8 mouse cellular contexts compared by ENCODE assay signal in genomic region chr2:122235425-122235824, GRCm38 (mm10). TPM values are rescaled to one million over a fixed set of nuclear protein-coding genes. Genes with fewer than 3 reads are reported as not detected.
DNase-seq lines count a peak whose midpoint lies in the region; ATAC-seq lines count a peak whose summit lies in the region.

No protein-coding gene starts in this region.

- peak overlapping the region; percentile 88 for H3K4me2 ChIP-seq in heart, embryonic 16.5 days (ENCODE audit: low read depth, low read length)
- peak overlapping the region; percentile 75 for H3K4me2 ChIP-seq in limb, embryonic 11.5 days (ENCODE audit: low read depth, severe bottlenecking)
- H3K4me2 ChIP-seq in neural tube, embryonic 15.5 days, result peak overlapping the region; percentile 85

- ATAC-seq in megakaryocyte, adult 5-6 weeks (ENCODE audit: poor library complexity, severe bottlenecking), result no peak
- ATAC-seq in heart, embryonic 16.5 days (replicated peaks; ENCODE audit: extremely low read depth, insufficient read depth, low FRiP score), result no peak
- no peak for ATAC-seq in limb, embryonic 11.5 days (ENCODE audit: insufficient number of reproducible peaks, low FRiP score, low TSS enrichment, low read depth)
- ATAC-seq in neural tube, embryonic 15.5 days (ENCODE audit: low FRiP score), result no peak

- peak overlapping the region; percentile 93 for H3K4me3 ChIP-seq in megakaryocyte, embryonic 14.5 days (replicated peaks)
- H3K4me3 ChIP-seq in heart, embryonic 16.5 days (ENCODE audit: low read length), result peak overlapping the region; percentile 75
- H3K4me3 ChIP-seq in limb, embryonic 11.5 days (ENCODE audit: low read depth, low read length), result no peak overlapping the region
- H3K4me3 ChIP-seq in neural tube, embryonic 15.5 days (replicated peaks), result peak overlapping the region; percentile 62

- no peaks in the 10 kb centered on the region for H3K27me3 ChIP-seq in megakaryocyte, embryonic 14.5 days (replicated peaks)
- no peaks in the 10 kb centered on the region for H3K27me3 ChIP-seq in heart, embryonic 16.5 days (ENCODE audit: control insufficient read depth, insufficient read depth, low read length)
- no peaks in the 10 kb centered on the region for H3K27me3 ChIP-seq in limb, embryonic 11.5 days (ENCODE audit: control insufficient read depth, insufficient read depth, low read length)
- no peaks in the 10 kb centered on the region for H3K27me3 ChIP-seq in neural tube, embryonic 15.5 days (replicated peaks)

- H3K9me3 ChIP-seq in megakaryocyte, embryonic 14.5 days, result no peaks in the 10 kb centered on the region
- no peaks in the 10 kb centered on the region for H3K9me3 ChIP-seq in heart, embryonic 16.5 days (replicated peaks; ENCODE audit: control insufficient read depth, low read length)
- H3K9me3 ChIP-seq in limb, embryonic 11.5 days (ENCODE audit: control insufficient read depth, low read length), result no peaks in the 10 kb centered on the region
- H3K9me3 ChIP-seq in neural tube, embryonic 15.5 days (replicated peaks), result no peaks in the 10 kb centered on the region

- H3K27ac ChIP-seq in heart, embryonic 16.5 days (ENCODE audit: low read length), result peak overlapping the region; percentile 81
- no peak overlapping the region for H3K27ac ChIP-seq in limb, embryonic 11.5 days (replicated peaks; ENCODE audit: low read depth, low read length)
- no peak overlapping the region for H3K27ac ChIP-seq in neural tube, embryonic 15.5 days (replicated peaks)

- peaks cover 66% of the 10 kb centered on the region for H3K4me1 ChIP-seq in megakaryocyte, embryonic 14.5 days
- peaks cover 8% of the 10 kb centered on the region for H3K4me1 ChIP-seq in heart, embryonic 16.5 days (ENCODE audit: control insufficient read depth, insufficient read depth, low read length)
- H3K4me1 ChIP-seq in limb, embryonic 11.5 days (ENCODE audit: control insufficient read depth, insufficient read depth, low read length), result no peaks in the 10 kb centered on the region
- peaks cover 11% of the 10 kb centered on the region; the same call in 1 of the 2 replicates for H3K4me1 ChIP-seq in neural tube, embryonic 15.5 days

- DNase-seq in limb, embryonic 11.5 days (ENCODE audit: low spot score), result no peak
- DNase-seq in cerebellum, postnatal 25 days, result no peak
- DNase-seq in thymus, postnatal 0 days (ENCODE audit: low spot score), result no peak
- DNase-seq in spleen, postnatal 4 days (ENCODE audit: low spot score in 2 of 2), result no peak

- peak overlapping the region; percentile 83; the same call in 1 of the 2 replicates for H3K9ac ChIP-seq in heart, embryonic 16.5 days (ENCODE audit: low read length)
- H3K9ac ChIP-seq in limb, embryonic 11.5 days (ENCODE audit: low read length), result no peak overlapping the region
- H3K9ac ChIP-seq in neural tube, embryonic 15.5 days (replicated peaks), result no peak overlapping the region

- peaks cover 25% of the 10 kb centered on the region for H3K36me3 ChIP-seq in megakaryocyte, embryonic 14.5 days (replicated peaks; ENCODE audit: low read length)
- H3K36me3 ChIP-seq in heart, embryonic 16.5 days (ENCODE audit: control insufficient read depth, insufficient read depth), result no peaks in the 10 kb centered on the region
- no peaks in the 10 kb centered on the region for H3K36me3 ChIP-seq in limb, embryonic 11.5 days (ENCODE audit: control insufficient read depth, insufficient read depth, low read length)
- no peaks in the 10 kb centered on the region for H3K36me3 ChIP-seq in neural tube, embryonic 15.5 days

- WGBS in heart, embryonic 16.5 days, result 68% methylated on average over 2 of the region's 2 CpGs
- 94% methylated on average over 2 of the region's 2 CpGs for WGBS in limb, embryonic 11.5 days
- 83% methylated on average over 2 of the region's 2 CpGs for WGBS in neural tube, embryonic 15.5 days

RNA-seq across cellular contexts. Expression of gene Sord, which starts 0.9 kb away (rescaled TPM):
- polyA plus RNA-seq in megakaryocyte, embryonic 14.5 days (2012; ENCODE audit: insufficient read depth, low replicate concordance), result 51.9 and 52.7 TPM in 2 replicates
- 26.3 and 27.8 TPM in 2 replicates for total RNA-seq in megakaryocyte, adult 5-6 weeks (2015)
- 34.9 and 36.1 TPM in 2 replicates for total RNA-seq in megakaryocyte, adult 5-6 weeks (2017)
- 62.2 and 73.7 TPM in 2 replicates for polyA plus RNA-seq in heart, embryonic 16.5 days (2015; fragmentation: Nextera tagmentation; extraction: Ambion mirVana)
- 17.0 and 17.1 TPM in 2 replicates for polyA plus RNA-seq in limb, embryonic 11.5 days (2014; fragmentation: Nextera tagmentation; extraction: Ambion mirVana)
- 21.4 and 41.7 TPM in 2 replicates for polyA plus RNA-seq in neural tube, embryonic 15.5 days (2015; fragmentation: Nextera tagmentation; extraction: Ambion mirVana)
- polyA plus RNA-seq in thymus, postnatal 0 days (2015; fragmentation: Nextera tagmentation; extraction: Ambion mirVana), result 48.9 and 51.3 TPM in 2 replicates

RNA-seq across cellular contexts. Expression of gene Terb2, which starts 49.4 kb away (rescaled TPM):
- polyA plus RNA-seq in megakaryocyte, embryonic 14.5 days (2012; ENCODE audit: insufficient read depth, low replicate concordance), result not detected in 2 replicates
- total RNA-seq in megakaryocyte, adult 5-6 weeks (2015), result not detected in 2 replicates
- not detected in 2 replicates for total RNA-seq in megakaryocyte, adult 5-6 weeks (2017)
- polyA plus RNA-seq in heart, embryonic 16.5 days (2015; fragmentation: Nextera tagmentation; extraction: Ambion mirVana), result not detected in 2 replicates
- not detected in 2 replicates for polyA plus RNA-seq in limb, embryonic 11.5 days (2014; fragmentation: Nextera tagmentation; extraction: Ambion mirVana)
- polyA plus RNA-seq in neural tube, embryonic 15.5 days (2015; fragmentation: Nextera tagmentation; extraction: Ambion mirVana), result not detected in 2 replicates
- polyA plus RNA-seq in thymus, postnatal 0 days (2015; fragmentation: Nextera tagmentation; extraction: Ambion mirVana), result not detected in 2 replicates

RNA-seq across cellular contexts. Expression of gene Patl2, which starts 49.4 kb away (rescaled TPM):
- not detected in 2 replicates for polyA plus RNA-seq in megakaryocyte, embryonic 14.5 days (2012; ENCODE audit: insufficient read depth, low replicate concordance)
- not detected in 2 replicates for total RNA-seq in megakaryocyte, adult 5-6 weeks (2015)
- not detected in 2 replicates for total RNA-seq in megakaryocyte, adult 5-6 weeks (2017)
- polyA plus RNA-seq in heart, embryonic 16.5 days (2015; fragmentation: Nextera tagmentation; extraction: Ambion mirVana), result 0.18 TPM in 1 of 2 replicates, not detected in the other
- polyA plus RNA-seq in limb, embryonic 11.5 days (2014; fragmentation: Nextera tagmentation; extraction: Ambion mirVana), result not detected in 2 replicates
- polyA plus RNA-seq in neural tube, embryonic 15.5 days (2015; fragmentation: Nextera tagmentation; extraction: Ambion mirVana), result 0.09 TPM in 1 of 2 replicates, not detected in the other
- 1.1 and 2.5 TPM in 2 replicates for polyA plus RNA-seq in thymus, postnatal 0 days (2015; fragmentation: Nextera tagmentation; extraction: Ambion mirVana)
